Mouse (Mus musculus) cerebral cortex, adult 2 months (tissue): ENCODE results near the gene Mrrf.

ENCODE experiments used
- WGBS: fragments of 180-500 bp; shearing (Covaris S2); methylation state at CpG from one replicate; pipeline ENCODE4 v1.1.7; 2018; 5-methylcytosine and 5-hydroxymethylcytosine counted together

Mrrf gene

GRCm38 (mm10) chr2:36235917-36236316, 99.7 kb downstream of the Mrrf start:
- 29% methylated on average over 4 of the region's 4 CpGs for WGBS

GRCm38 (mm10) chr2:36236889-36237288, 100.7 kb downstream of the Mrrf start:
- 94% methylated on average over 5 of the region's 5 CpGs for WGBS

GRCm38 (mm10) chr2:36237557-36237956, 101.4 kb downstream of the Mrrf start:
- 92% methylated on average over 6 of the region's 6 CpGs for WGBS

- WGBS, result 72% methylated on average over 3 of the region's 3 CpGs
These were observed 102.3 kb downstream of the Mrrf start for GRCm38 (mm10) chr2:36238467-36238866.

- WGBS, result 64% methylated on average over 2 of the region's 2 CpGs
These were observed 102.8 kb downstream of the Mrrf start for GRCm38 (mm10) chr2:36238951-36239350.
